Mouse (Mus musculus): ENCODE measurements around the gene Krt13.

DNA sequence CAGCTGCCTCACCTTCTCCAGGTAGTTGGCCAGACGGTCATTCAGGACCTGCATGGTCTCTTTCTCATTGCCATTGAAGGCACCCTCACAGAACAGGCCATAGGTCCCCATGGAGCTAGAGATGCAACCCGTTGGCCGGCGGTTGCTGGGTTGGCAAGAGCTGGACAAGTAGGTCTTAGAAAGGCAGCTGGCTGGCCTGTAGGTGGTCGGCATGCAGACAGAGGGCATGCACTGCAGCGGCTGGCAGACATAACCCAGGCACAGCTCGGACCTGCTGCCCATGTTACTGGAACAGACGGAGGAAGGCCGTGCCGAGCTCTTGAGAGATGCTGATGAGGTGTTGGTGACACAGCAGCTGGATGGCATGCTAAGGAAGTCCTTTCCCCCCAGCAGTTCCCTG, 33.5 kb downstream of the Krt13 start, which contains the start of gene Krt32:
- TF ChIP-seq CTCF (IDR thresholded peaks at IDR 0.05; ENCODE audit: low read depth, low read length) = no peak
- TF ChIP-seq POLR2A (IDR thresholded peaks at IDR 0.05; ENCODE audit: insufficient read depth, low read length) = no peak
